Mouse (Mus musculus): Measurements from ENCODE around the gene Msx3. TPM values are rescaled to one million over a fixed set of nuclear protein-coding genes. Genes with fewer than 3 reads are reported as not detected.

The Msx3 gene
- polyA plus RNA-seq, 1 experiment from 2014 or later: 0.05 TPM

DNA sequence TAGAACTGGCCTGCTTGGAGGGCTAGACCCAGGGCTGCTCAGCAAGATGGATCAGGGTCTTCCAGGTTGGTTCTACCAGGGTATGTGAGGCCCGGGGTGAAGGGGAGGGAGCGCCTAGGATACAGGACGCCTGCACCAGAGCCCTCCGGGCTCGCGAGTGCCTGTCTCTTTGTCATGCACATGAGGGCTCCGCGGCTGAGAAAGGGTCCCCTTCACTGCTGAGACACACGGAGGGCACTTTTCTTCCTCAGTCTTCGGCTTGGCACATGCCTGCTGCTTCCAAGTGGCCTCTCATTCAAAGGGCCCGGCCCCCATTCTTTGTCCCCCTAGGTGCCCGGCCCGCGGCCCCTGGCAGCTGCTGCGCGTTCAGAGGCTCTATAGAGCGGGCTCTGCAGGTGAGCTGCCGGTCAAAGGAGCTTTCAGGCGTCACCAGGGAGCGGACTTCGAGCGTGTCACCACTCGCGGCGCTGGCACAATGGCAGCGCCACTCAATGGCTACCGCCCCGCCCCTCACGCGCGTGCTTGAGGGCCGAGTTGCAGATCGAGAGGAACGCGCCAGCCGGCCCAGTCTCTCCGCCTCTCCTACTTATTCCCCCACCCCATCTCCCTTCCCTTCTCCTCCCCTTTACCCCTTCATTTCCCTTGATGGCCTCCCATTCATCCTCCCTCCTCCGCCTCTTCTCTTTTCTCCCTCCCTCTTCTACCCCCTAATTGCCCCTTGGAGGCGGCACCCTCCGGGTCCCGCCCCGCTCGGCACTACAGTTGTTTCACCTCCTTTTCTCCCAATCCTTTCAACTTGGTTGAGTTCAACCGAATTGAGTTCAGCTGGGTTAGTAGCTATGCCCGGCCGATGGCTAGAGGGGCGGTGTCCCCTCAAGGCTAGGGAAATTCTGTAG, 12.3 kb upstream of the Msx3 start:
- Histone ChIP-seq H3K4me1 (ENCODE audit: control insufficient read depth, insufficient read depth, low read length) (peaks cover 12% of the 10 kb centered on the region; the same call in 1 of the 2 replicates), H3K36me3 (ENCODE audit: control insufficient read depth, insufficient read depth, low read length) (no peaks in the 10 kb centered on the region), H3K27ac (ENCODE audit: low read length) (peak overlapping the region; percentile 40; the same call in 1 of the 2 replicates), H3K9ac (ENCODE audit: low read length) (peak overlapping the region; percentile 57), H3K4me2 (ENCODE audit: low read depth, low read length) (peak overlapping the region; percentile 67), H3K9me3 (replicated peaks; ENCODE audit: control insufficient read depth, low read length) (no peaks in the 10 kb centered on the region), H3K27me3 (ENCODE audit: control insufficient read depth, insufficient read depth, low read length) (peaks cover 63% of the 10 kb centered on the region), H3K4me3 (replicated peaks; ENCODE audit: low read length) (peak overlapping the region; percentile 41)
- peak; percentile 57; the same call in 1 of the 2 replicates for ATAC-seq (ENCODE audit: insufficient read depth, low FRiP score)
- WGBS: 1% methylated on average over 47 of the region's 47 CpGs

DNA sequence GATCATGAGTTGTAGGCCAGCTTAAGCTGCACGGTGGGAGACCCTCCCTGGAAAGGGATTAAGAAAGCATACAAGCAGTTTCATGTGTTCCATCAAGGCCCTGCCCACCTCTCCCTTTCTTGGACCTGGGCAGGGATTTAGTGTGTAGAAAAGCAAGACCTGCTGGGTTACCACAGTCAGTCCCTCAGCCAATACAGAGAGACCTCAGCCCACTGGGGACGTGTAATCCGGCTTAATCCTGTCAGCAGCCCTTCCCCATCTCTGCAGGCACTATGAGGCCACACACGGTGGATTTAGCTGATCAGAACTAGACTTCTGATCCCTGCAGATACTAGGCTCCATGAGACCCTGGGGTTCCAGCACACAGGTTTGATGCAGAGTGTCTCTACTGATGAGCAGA, 10.7 kb upstream of the Msx3 start:
- Histone ChIP-seq H3K4me3 (replicated peaks; ENCODE audit: low read length) (no peak overlapping the region), H3K9ac (ENCODE audit: low read length) (no peak overlapping the region), H3K27me3 (ENCODE audit: control insufficient read depth, insufficient read depth, low read length) (peaks cover 61% of the 10 kb centered on the region), H3K9me3 (replicated peaks; ENCODE audit: control insufficient read depth, low read length) (no peaks in the 10 kb centered on the region), H3K36me3 (ENCODE audit: control insufficient read depth, insufficient read depth, low read length) (no peaks in the 10 kb centered on the region), H3K27ac (ENCODE audit: low read length) (no peak overlapping the region), H3K4me1 (ENCODE audit: control insufficient read depth, insufficient read depth, low read length) (peaks cover 12% of the 10 kb centered on the region; the same call in 1 of the 2 replicates), H3K4me2 (ENCODE audit: low read depth, low read length) (no peak overlapping the region)
- ATAC-seq (ENCODE audit: insufficient read depth, low FRiP score): no peak
- WGBS: 40% methylated on average over 4 of the region's 4 CpGs

GRCm38 (mm10) chr7:140058528-140058927, 9.6 kb upstream of the Msx3 start:
- no peaks in the 10 kb centered on the region for H3K9me3 ChIP-seq (replicated peaks; ENCODE audit: control insufficient read depth, low read length)
- peak overlapping the region; percentile 41 for H3K4me3 ChIP-seq (replicated peaks; ENCODE audit: low read length)
- peaks cover 12% of the 10 kb centered on the region; the same call in 1 of the 2 replicates for H3K4me1 ChIP-seq (ENCODE audit: control insufficient read depth, insufficient read depth, low read length)
- no peak for ATAC-seq (ENCODE audit: insufficient read depth, low FRiP score)
- H3K36me3 ChIP-seq (ENCODE audit: control insufficient read depth, insufficient read depth, low read length): no peaks in the 10 kb centered on the region
- H3K4me2 ChIP-seq (ENCODE audit: low read depth, low read length): peak overlapping the region; percentile 81
- 31% methylated on average over 7 of the region's 7 CpGs for WGBS
- H3K27me3 ChIP-seq (ENCODE audit: control insufficient read depth, insufficient read depth, low read length): peaks cover 58% of the 10 kb centered on the region
- H3K27ac ChIP-seq (ENCODE audit: low read length): no peak overlapping the region
- peak overlapping the region; percentile 60 for H3K9ac ChIP-seq (ENCODE audit: low read length)

DNA sequence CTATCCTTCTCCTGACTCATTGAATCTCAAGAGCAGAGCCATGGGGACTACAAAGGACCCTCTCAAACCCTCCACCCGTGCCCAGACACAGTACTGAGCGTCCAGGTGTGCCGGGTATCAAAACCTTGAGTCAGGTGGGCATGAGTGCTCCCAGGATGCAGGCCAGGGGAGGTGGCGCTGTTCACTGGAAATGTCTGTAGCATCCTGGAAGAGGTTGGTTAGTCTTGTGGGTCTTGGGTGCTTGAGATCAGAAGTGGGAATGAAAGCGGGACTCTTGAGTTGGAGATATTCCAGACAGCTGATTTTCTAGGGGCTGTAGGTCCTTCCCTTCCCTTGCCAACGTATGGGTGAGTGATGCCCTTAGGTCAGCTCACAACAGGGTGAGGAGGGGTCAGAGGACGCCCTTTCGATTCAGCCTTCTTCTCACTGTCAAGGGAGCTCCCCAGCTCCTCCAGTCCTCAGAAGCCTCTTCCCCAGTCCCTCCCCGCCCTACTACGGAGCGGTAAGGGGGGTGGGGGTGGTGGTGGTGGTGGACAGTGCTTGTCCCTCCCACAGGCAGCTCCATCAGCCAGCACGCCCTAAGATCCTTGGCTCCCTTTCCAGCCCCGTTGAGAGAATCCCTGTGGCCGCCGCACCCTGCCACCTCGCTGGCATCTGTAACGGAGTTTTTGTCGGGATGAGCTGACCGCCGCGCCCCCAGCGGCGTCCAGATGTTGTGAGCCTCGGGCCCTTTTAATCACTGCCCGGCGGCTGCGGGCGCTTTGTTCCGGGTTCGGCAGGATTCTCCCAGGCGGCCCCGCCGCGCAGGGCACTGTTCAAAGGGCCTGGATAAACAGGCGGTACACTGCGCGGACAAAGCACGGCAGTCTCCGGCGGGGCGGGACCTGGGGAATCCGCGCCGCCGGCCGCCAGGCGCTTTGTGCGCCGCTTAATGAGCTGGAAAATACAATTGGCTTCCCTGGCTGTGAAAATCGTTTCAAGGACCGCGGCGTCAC, 8.8 kb upstream of the Msx3 start:
- ATAC-seq (ENCODE audit: insufficient read depth, low FRiP score): no peak
- no peaks in the 10 kb centered on the region for H3K9me3 ChIP-seq (replicated peaks; ENCODE audit: control insufficient read depth, low read length)
- 3% methylated on average over 53 of the region's 53 CpGs for WGBS
- H3K27ac ChIP-seq (ENCODE audit: low read length): no peak overlapping the region
- H3K9ac ChIP-seq (ENCODE audit: low read length): peak overlapping the region; percentile 60
- H3K36me3 ChIP-seq (ENCODE audit: control insufficient read depth, insufficient read depth, low read length): no peaks in the 10 kb centered on the region
- peaks cover 12% of the 10 kb centered on the region; the same call in 1 of the 2 replicates for H3K4me1 ChIP-seq (ENCODE audit: control insufficient read depth, insufficient read depth, low read length)
- peak overlapping the region; percentile 81 for H3K4me2 ChIP-seq (ENCODE audit: low read depth, low read length)
- peak overlapping the region; percentile 41 for H3K4me3 ChIP-seq (replicated peaks; ENCODE audit: low read length)
- peaks cover 58% of the 10 kb centered on the region for H3K27me3 ChIP-seq (ENCODE audit: control insufficient read depth, insufficient read depth, low read length)

DNA sequence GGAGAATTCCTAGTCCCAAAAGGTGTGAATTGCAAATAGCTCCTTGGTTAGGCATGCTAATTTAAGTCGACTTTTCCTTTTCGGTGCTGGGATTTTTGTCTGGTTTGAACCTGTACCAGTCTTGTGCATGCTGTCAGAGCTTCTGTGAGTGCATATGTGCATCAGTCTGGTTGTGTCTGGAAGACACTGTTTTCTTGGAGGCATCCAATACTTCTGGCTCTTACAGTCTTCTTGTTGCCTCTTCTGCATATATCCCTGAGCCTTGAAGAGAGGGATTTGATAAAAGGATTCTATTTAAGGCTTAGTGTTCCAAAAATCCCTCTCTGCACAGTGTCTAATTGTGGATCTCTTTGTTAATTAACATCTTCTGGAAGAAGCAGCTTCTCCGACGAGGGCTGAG, 5.2 kb upstream of the Msx3 start:
- Histone ChIP-seq H3K27ac (ENCODE audit: low read length) (no peak overlapping the region), H3K27me3 (ENCODE audit: control insufficient read depth, insufficient read depth, low read length) (peaks cover 57% of the 10 kb centered on the region), H3K9me3 (replicated peaks; ENCODE audit: control insufficient read depth, low read length) (no peaks in the 10 kb centered on the region), H3K9ac (ENCODE audit: low read length) (no peak overlapping the region), H3K4me2 (ENCODE audit: low read depth, low read length) (no peak overlapping the region), H3K4me1 (ENCODE audit: control insufficient read depth, insufficient read depth, low read length) (peaks cover 11% of the 10 kb centered on the region), H3K36me3 (ENCODE audit: control insufficient read depth, insufficient read depth, low read length) (no peaks in the 10 kb centered on the region), H3K4me3 (replicated peaks; ENCODE audit: low read length) (no peak overlapping the region)
- WGBS: 78% methylated on average over 4 of the region's 4 CpGs
- ATAC-seq (ENCODE audit: insufficient read depth, low FRiP score): no peak

- peak overlapping the region; percentile 45 for H3K4me3 ChIP-seq (replicated peaks; ENCODE audit: low read length)
- H3K9me3 ChIP-seq (replicated peaks; ENCODE audit: control insufficient read depth, low read length): no peaks in the 10 kb centered on the region
- no peaks in the 10 kb centered on the region for H3K36me3 ChIP-seq (ENCODE audit: control insufficient read depth, insufficient read depth, low read length)
- H3K27ac ChIP-seq (ENCODE audit: low read length): no peak overlapping the region
- H3K9ac ChIP-seq (ENCODE audit: low read length): 0 out of 2 replicates have a peak overlapping the region, but pooled peaks have one; percentile 12
- ATAC-seq (ENCODE audit: insufficient read depth, low FRiP score): peak; percentile 60; the same call in 1 of the 2 replicates
- H3K4me2 ChIP-seq (ENCODE audit: low read depth, low read length): peak overlapping the region; percentile 71
- WGBS: under 1% methylated on average over 34 of the region's 34 CpGs
- H3K4me1 ChIP-seq (ENCODE audit: control insufficient read depth, insufficient read depth, low read length): peaks cover 18% of the 10 kb centered on the region
- H3K27me3 ChIP-seq (ENCODE audit: control insufficient read depth, insufficient read depth, low read length): peaks cover 79% of the 10 kb centered on the region
Measured at GRCm38 (mm10) chr7:140049115-140049689, 313 bp upstream of the Msx3 start.

- 0 out of 2 replicates have a peak overlapping the region, but pooled peaks have one; percentile 32 for H3K9ac ChIP-seq (ENCODE audit: low read length)
- no peaks in the 10 kb centered on the region for H3K36me3 ChIP-seq (ENCODE audit: control insufficient read depth, insufficient read depth, low read length)
- under 1% methylated on average over 33 of the region's 33 CpGs for WGBS
- H3K27ac ChIP-seq (ENCODE audit: low read length): no peak overlapping the region
- peaks cover 18% of the 10 kb centered on the region for H3K4me1 ChIP-seq (ENCODE audit: control insufficient read depth, insufficient read depth, low read length)
- H3K4me3 ChIP-seq (replicated peaks; ENCODE audit: low read length): peak overlapping the region; percentile 45
- peaks cover 76% of the 10 kb centered on the region for H3K27me3 ChIP-seq (ENCODE audit: control insufficient read depth, insufficient read depth, low read length)
- no peak for ATAC-seq (ENCODE audit: insufficient read depth, low FRiP score)
- peak overlapping the region; percentile 71 for H3K4me2 ChIP-seq (ENCODE audit: low read depth, low read length)
- H3K9me3 ChIP-seq (replicated peaks; ENCODE audit: control insufficient read depth, low read length): no peaks in the 10 kb centered on the region
Measured at GRCm38 (mm10) chr7:140047811-140048311, 1.0 kb downstream of the Msx3 start.

- Histone ChIP-seq H3K27ac (ENCODE audit: low read length) (no peak overlapping the region), H3K4me3 (replicated peaks; ENCODE audit: low read length) (no peak overlapping the region), H3K27me3 (ENCODE audit: control insufficient read depth, insufficient read depth, low read length) (peaks cover 59% of the 10 kb centered on the region), H3K4me2 (ENCODE audit: low read depth, low read length) (no peak overlapping the region), H3K9me3 (replicated peaks; ENCODE audit: control insufficient read depth, low read length) (no peaks in the 10 kb centered on the region), H3K36me3 (ENCODE audit: control insufficient read depth, insufficient read depth, low read length) (peaks cover 5% of the 10 kb centered on the region; the same call in 1 of the 2 replicates), H3K4me1 (ENCODE audit: control insufficient read depth, insufficient read depth, low read length) (peaks cover 18% of the 10 kb centered on the region), H3K9ac (ENCODE audit: low read length) (no peak overlapping the region)
- 71% methylated on average over 4 of the region's 4 CpGs for WGBS
- no peak for ATAC-seq (ENCODE audit: insufficient read depth, low FRiP score)
Measured at GRCm38 (mm10) chr7:140045546-140045945, 3.3 kb downstream of the Msx3 start.
